Mouse (Mus musculus): ENCODE measurements at regions not wholly inside any gene's neighbourhood (a gene's known extent, or its start where the extent isn't known, plus 50 kb on each side); places are given as distances from the start of the nearest gene placed in this dataset.

- Histone ChIP-seq H3K4me3 (ENCODE audit: control insufficient read depth in 1 of 2, insufficient read depth in 1 of 2, low read depth in 2 of 2, low read length in 2 of 2) (no peak overlapping the region), H3K36me3 (ENCODE audit: control insufficient read depth in 1 of 2, insufficient read depth in 2 of 2, low read length in 2 of 2) (no peaks in the 10 kb centered on the region), H3K27me3 (ENCODE audit: control insufficient read depth in 1 of 2, insufficient read depth in 2 of 2, low read length in 2 of 2) (no peaks in the 10 kb centered on the region), H3K79me2 (ENCODE audit: control insufficient read depth, insufficient read depth, low read length, poor library complexity) (no peaks in the 10 kb centered on the region), H3K27ac (ENCODE audit: control insufficient read depth, low read depth, low read length) (no peak overlapping the region), H3K9me3 (replicated peaks; ENCODE audit: insufficient read depth, low read length) (no peaks in the 10 kb centered on the region), H3K9ac (ENCODE audit: control insufficient read depth, low read depth, low read length, poor library complexity, severe bottlenecking) (no peak overlapping the region), H3K4me1 (ENCODE audit: control insufficient read depth in 1 of 2, insufficient read depth in 2 of 2, low read length in 2 of 2) (no peaks in the 10 kb centered on the region)
- TF ChIP-seq KAT2A (conservative IDR thresholded peaks at IDR 0.05; ENCODE audit: low read depth, low read length) = no peak
- no peak for TF ChIP-seq TAL1 (IDR thresholded peaks at IDR 0.05; ENCODE audit: low read length)
- TF ChIP-seq MYC (IDR thresholded peaks at IDR 0.05; ENCODE audit: low read depth, low read length) = no peak
- no peak for TF ChIP-seq NRF1 (IDR thresholded peaks at IDR 0.05; ENCODE audit: insufficient read depth, low read depth, low read length, poor library complexity, severe bottlenecking)
- no peak for DNase-seq (ENCODE audit: low read depth, low spot score)
These were observed 398.9 kb upstream of the Prickle1 start for GRCm38 (mm10) chr15:93994542-93994941.

GRCm38 (mm10) chr15:93990139-93990538 is 394.4 kb upstream of the Prickle1 start:
- Histone ChIP-seq H3K4me1 (ENCODE audit: control insufficient read depth in 1 of 2, insufficient read depth in 2 of 2, low read length in 2 of 2) (no peaks in the 10 kb centered on the region), H3K79me2 (ENCODE audit: control insufficient read depth, insufficient read depth, low read length, poor library complexity) (no peaks in the 10 kb centered on the region), H3K4me3 (ENCODE audit: control insufficient read depth in 1 of 2, insufficient read depth in 1 of 2, low read depth in 2 of 2, low read length in 2 of 2) (no peak overlapping the region), H3K9me3 (replicated peaks; ENCODE audit: insufficient read depth, low read length) (no peaks in the 10 kb centered on the region), H3K27me3 (ENCODE audit: control insufficient read depth in 1 of 2, insufficient read depth in 2 of 2, low read length in 2 of 2) (no peaks in the 10 kb centered on the region), H3K9ac (ENCODE audit: control insufficient read depth, low read depth, low read length, poor library complexity, severe bottlenecking) (no peak overlapping the region), H3K36me3 (ENCODE audit: control insufficient read depth in 1 of 2, insufficient read depth in 2 of 2, low read length in 2 of 2) (no peaks in the 10 kb centered on the region), H3K27ac (ENCODE audit: control insufficient read depth, low read depth, low read length) (no peak overlapping the region)
- DNase-seq (ENCODE audit: low read depth, low spot score) = no peak
- no peak for TF ChIP-seq KAT2A (conservative IDR thresholded peaks at IDR 0.05; ENCODE audit: low read depth, low read length)
- no peak for TF ChIP-seq GABPA (IDR thresholded peaks at IDR 0.05; ENCODE audit: low read depth, low read length)
- TF ChIP-seq TCF12 (IDR thresholded peaks at IDR 0.05; ENCODE audit: low read depth, low read length) = no peak
- TF ChIP-seq SMC3 (IDR thresholded peaks at IDR 0.05; ENCODE audit: low read depth, low read length) = no peak
- TF ChIP-seq ZNF384 (IDR thresholded peaks at IDR 0.05; ENCODE audit: low read depth, low read length) = no peak
- no peak for TF ChIP-seq MYC (IDR thresholded peaks at IDR 0.05; ENCODE audit: low read depth, low read length)
- no peak for TF ChIP-seq CTCF (IDR thresholded peaks at IDR 0.05 in 2 of 3, conservative IDR thresholded peaks at IDR 0.05 in 1 of 3; ENCODE audit: control insufficient read depth in 1 of 3, insufficient read depth in 1 of 3, low read depth in 2 of 3, low read length in 3 of 3, poor library complexity in 1 of 3, severe bottlenecking in 1 of 3)

GRCm38 (mm10) chr15:93988367-93988766 is 392.7 kb upstream of the Prickle1 start:
- Histone ChIP-seq H3K27me3 (ENCODE audit: control insufficient read depth in 1 of 2, insufficient read depth in 2 of 2, low read length in 2 of 2) (no peaks in the 10 kb centered on the region), H3K9ac (ENCODE audit: control insufficient read depth, low read depth, low read length, poor library complexity, severe bottlenecking) (no peak overlapping the region), H3K4me1 (ENCODE audit: control insufficient read depth in 1 of 2, insufficient read depth in 2 of 2, low read length in 2 of 2) (no peaks in the 10 kb centered on the region), H3K79me2 (ENCODE audit: control insufficient read depth, insufficient read depth, low read length, poor library complexity) (no peaks in the 10 kb centered on the region), H3K9me3 (replicated peaks; ENCODE audit: insufficient read depth, low read length) (no peaks in the 10 kb centered on the region), H3K36me3 (ENCODE audit: control insufficient read depth in 1 of 2, insufficient read depth in 2 of 2, low read length in 2 of 2) (no peaks in the 10 kb centered on the region), H3K4me3 (ENCODE audit: control insufficient read depth in 1 of 2, insufficient read depth in 1 of 2, low read depth in 2 of 2, low read length in 2 of 2) (no peak overlapping the region), H3K27ac (ENCODE audit: control insufficient read depth, low read depth, low read length) (no peak overlapping the region)
- no peak for TF ChIP-seq ZMIZ1 (IDR thresholded peaks at IDR 0.05; ENCODE audit: low read depth, low read length)
- TF ChIP-seq E2F4 (IDR thresholded peaks at IDR 0.05; ENCODE audit: borderline replicate concordance, low read depth, low read length) = no peak
- TF ChIP-seq TAL1 (IDR thresholded peaks at IDR 0.05; ENCODE audit: low read length) = no peak
- no peak for TF ChIP-seq ELF1 (IDR thresholded peaks at IDR 0.05; ENCODE audit: low read depth, low read length)
- TF ChIP-seq ETS1 (IDR thresholded peaks at IDR 0.05; ENCODE audit: low read depth, low read length) = no peak
- TF ChIP-seq HCFC1 (IDR thresholded peaks at IDR 0.05; ENCODE audit: low read depth, low read length) = no peak
- no peak for TF ChIP-seq MAZ (IDR thresholded peaks at IDR 0.05; ENCODE audit: low read depth, low read length)
- no peak for TF ChIP-seq TCF12 (IDR thresholded peaks at IDR 0.05; ENCODE audit: low read depth, low read length)
- no peak for TF ChIP-seq GABPA (IDR thresholded peaks at IDR 0.05; ENCODE audit: low read depth, low read length)
- no peak for TF ChIP-seq UBTF (IDR thresholded peaks at IDR 0.05; ENCODE audit: borderline replicate concordance, insufficient read depth, low read depth, low read length)
- TF ChIP-seq POLR2A (IDR thresholded peaks at IDR 0.05; ENCODE audit: control insufficient read depth in 1 of 2, insufficient read depth in 1 of 2, low read depth in 1 of 2, low read length in 2 of 2, poor library complexity in 1 of 2) = no peak
- DNase-seq (ENCODE audit: low read depth, low spot score) = no peak
